Mouse (Mus musculus) brain, embryonic 14.5 days (tissue): ENCODE data around the gene Zfp750.

ENCODE experiments used
- CTCF ChIP-seq: fragments of 200-500 bp; IDR thresholded peaks from 2 replicates; pipeline ENCODE4 v1.5.1; 2012; ENCODE audit warnings: inconsistent platforms, mild to moderate bottlenecking, moderate library complexity, borderline replicate concordance; ENCODE audit not compliant: insufficient read depth, insufficient read length; ENCODE audit errors: extremely low read depth
- POLR2A ChIP-seq: fragments of 200-500 bp; IDR thresholded peaks from 2 replicates; pipeline ENCODE4 v1.6.1; 2012; ENCODE audit warnings: mild to moderate bottlenecking, inconsistent platforms, borderline replicate concordance; ENCODE audit not compliant: poor library complexity, insufficient read depth, insufficient read length, severe bottlenecking; ENCODE audit errors: extremely low read depth

DNA sequence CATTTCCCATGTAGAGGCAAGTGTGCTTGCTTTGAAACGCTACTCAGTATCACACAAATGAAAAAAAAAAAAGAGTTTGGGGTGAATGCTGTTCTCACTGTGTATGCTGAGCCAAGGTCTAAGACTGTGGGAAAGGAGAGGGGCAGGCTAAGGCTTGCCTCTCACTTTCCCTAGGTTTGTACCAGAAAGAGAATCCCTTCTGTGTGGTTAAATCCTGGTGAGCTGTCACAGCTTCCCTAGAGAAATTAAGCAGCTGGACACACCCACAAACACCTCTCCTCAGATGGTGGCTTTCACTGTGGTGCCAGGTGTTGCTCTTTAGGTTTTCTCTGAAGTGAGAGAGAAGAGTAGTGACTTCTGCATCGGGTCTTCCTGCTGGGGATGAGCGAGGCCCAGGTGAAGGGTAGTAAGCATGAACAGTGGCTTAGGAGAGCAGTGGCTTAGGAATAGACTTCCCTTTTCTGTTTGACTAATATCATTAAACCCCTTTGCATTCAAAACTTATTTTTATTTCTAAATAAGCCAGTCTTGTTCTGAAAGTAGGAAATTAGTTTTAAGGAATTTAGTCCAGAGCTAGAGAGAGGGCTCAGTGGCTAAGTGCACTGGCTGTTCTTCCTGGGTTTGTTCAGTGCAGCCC is 26.4 kb upstream of the Zfp750 start:
- TF ChIP-seq POLR2A (no peak), CTCF (no peak)
